Mouse (Mus musculus): ENCODE data around the gene Ints11.

DNA sequence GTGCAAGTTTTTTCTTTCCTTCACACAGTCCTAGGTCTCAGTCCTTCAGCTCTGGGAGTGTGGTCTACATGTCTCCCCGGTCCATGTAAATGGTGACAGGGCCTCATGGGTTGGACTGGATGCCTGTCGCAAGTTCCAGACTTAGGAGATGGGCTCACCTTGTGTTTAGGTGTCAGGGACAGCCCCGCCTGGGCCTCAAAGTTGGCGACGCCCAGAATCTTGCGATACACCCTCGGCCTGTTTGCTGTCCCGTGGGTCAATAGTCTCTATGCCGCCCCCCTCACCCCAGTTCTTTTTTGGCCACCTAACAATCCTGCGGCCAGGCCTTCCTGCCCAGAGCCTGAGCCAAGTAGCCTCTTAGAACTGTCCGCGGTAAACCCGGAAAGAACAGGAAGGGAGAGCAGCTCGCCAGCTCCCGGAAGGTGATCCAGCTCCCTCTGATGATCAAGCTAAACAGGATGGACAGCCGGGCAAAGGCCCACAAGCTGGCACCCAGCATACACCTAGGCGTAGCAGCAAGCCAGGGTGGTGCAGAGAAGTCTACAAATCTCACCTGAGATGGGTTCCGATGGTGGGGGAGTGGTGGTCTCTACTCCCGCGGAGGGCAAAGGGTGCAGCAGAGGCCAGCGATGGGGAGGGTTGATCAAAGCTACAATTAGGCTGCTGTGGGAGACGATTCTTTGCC, 590 bp upstream of the Ints11 start:
- TF ChIP-seq POLR2A (IDR thresholded peaks at IDR 0.05; ENCODE audit: borderline replicate concordance, control insufficient read depth, low read depth, low read length), result no peak
- no peak for TF ChIP-seq CTCF (IDR thresholded peaks at IDR 0.05; ENCODE audit: control insufficient read depth, insufficient read depth, low read length)
